In the genomic region with DNA sequence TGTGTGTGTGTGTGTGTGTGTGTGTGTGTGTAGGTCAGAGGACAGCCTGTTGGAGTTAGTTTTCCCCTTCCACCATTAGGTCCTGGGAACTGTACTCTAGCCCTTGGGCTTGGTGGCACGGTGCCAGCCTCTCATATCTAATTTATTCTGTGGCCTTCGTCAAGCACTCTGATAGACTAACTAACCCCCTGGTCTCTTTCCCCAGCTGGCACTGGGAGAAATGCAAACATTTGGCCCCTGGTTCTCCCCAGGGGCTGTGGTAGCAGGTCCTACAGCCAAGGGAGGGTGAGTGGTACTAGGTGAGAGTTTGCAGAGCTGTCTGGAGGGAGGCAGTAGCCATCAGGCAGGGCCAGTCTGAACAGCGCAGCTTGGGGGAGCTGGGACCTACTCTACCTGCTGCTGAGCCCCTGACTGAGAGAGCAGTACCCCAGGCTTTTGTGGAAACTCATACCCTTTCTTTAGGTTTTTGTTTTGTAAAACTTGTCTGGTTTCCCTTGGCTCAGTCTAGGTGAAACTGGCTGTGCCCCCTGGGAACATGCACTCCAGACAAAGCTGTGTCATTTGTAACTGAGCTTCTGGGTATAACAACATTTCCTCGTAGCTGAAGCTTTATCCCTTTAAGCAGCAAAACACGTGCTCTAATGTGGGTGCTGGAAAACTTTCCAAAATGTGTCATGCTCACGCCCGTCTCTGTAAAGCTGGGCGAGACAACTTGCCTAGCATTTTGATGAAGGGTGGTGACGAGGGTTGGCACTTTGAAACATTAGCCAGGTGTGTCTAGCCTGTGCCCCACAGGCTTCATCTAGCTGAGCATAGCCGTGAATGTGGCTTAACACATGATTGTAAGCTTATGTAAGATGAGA, we compare ENCODE assay signal across 8 mouse cellular contexts. TPM values are rescaled to one million over a fixed set of nuclear protein-coding genes. Genes with fewer than 3 reads are reported as not detected.
DNase-seq lines count a peak whose midpoint lies in the region; ATAC-seq and TF ChIP-seq lines count a peak whose summit lies in the region.
"Had no signal": no experiment of that assay in that cellular context is flagged by ENCODE, and none has a peak within 500 bp of the region (broad histone marks: within the 10 kb centered on the region; RNA-seq: fewer than 3 reads in every experiment).

No protein-coding gene starts in this region.

- no peak for ATAC-seq in neural tube, embryonic 14.5 days (ENCODE audit: low read depth)
- no peak for ATAC-seq in neural tube, embryonic 15.5 days (ENCODE audit: low FRiP score)
- no peak for ATAC-seq in hindbrain, embryonic 15.5 days (ENCODE audit: low FRiP score, low read depth)

- WGBS in neural tube, embryonic 14.5 days, result 81% methylated on average over 10 of the region's 10 CpGs
- 74% methylated on average over 10 of the region's 10 CpGs for WGBS in neural tube, embryonic 15.5 days
- WGBS in hindbrain, embryonic 15.5 days, result 66% methylated on average over 10 of the region's 10 CpGs
- WGBS in thymus, adult 2 months, result 89% methylated on average over 10 of the region's 10 CpGs

- no peak overlapping the region for H3K4me3 ChIP-seq in neural tube, embryonic 14.5 days (ENCODE audit: low read depth, low read length)
- H3K4me3 ChIP-seq in neural tube, embryonic 15.5 days (replicated peaks), result no peak overlapping the region
- H3K4me3 ChIP-seq in hindbrain, embryonic 15.5 days, result no peak overlapping the region
- no peak overlapping the region for H3K4me3 ChIP-seq in thymus, adult 2 months (ENCODE audit: control insufficient read depth, insufficient read depth, low read length)

- no peaks in the 10 kb centered on the region for H3K27me3 ChIP-seq in neural tube, embryonic 14.5 days (ENCODE audit: control insufficient read depth, insufficient read depth, low read length)
- no peaks in the 10 kb centered on the region for H3K27me3 ChIP-seq in neural tube, embryonic 15.5 days (replicated peaks)
- no peaks in the 10 kb centered on the region for H3K27me3 ChIP-seq in hindbrain, embryonic 15.5 days
- H3K27me3 ChIP-seq in thymus, adult 2 months (ENCODE audit: control insufficient read depth, insufficient read depth, low read length), result no peaks in the 10 kb centered on the region

- H3K9ac ChIP-seq in neural tube, embryonic 14.5 days (replicated peaks; ENCODE audit: low read depth, low read length), result no peak overlapping the region
- H3K9ac ChIP-seq in neural tube, embryonic 15.5 days (replicated peaks), result no peak overlapping the region
- no peak overlapping the region for H3K9ac ChIP-seq in hindbrain, embryonic 15.5 days
- H3K9ac ChIP-seq: liver, embryonic 14.5 days had no signal

- no peaks in the 10 kb centered on the region for H3K9me3 ChIP-seq in neural tube, embryonic 14.5 days (ENCODE audit: control insufficient read depth, low read length)
- H3K9me3 ChIP-seq in neural tube, embryonic 15.5 days (replicated peaks), result no peaks in the 10 kb centered on the region
- H3K9me3 ChIP-seq in hindbrain, embryonic 15.5 days, result no peaks in the 10 kb centered on the region

- no peak overlapping the region for H3K4me2 ChIP-seq in neural tube, embryonic 14.5 days (ENCODE audit: low read depth, low read length)
- no peak overlapping the region for H3K4me2 ChIP-seq in neural tube, embryonic 15.5 days
- H3K4me2 ChIP-seq in hindbrain, embryonic 15.5 days, result no peak overlapping the region

- H3K27ac ChIP-seq in neural tube, embryonic 14.5 days (ENCODE audit: low read depth, low read length), result 0 out of 2 replicates have a peak overlapping the region, but pooled peaks have one; percentile 28
- H3K27ac ChIP-seq in neural tube, embryonic 15.5 days (replicated peaks), result no peak overlapping the region; the same call in 1 of the 2 replicates
- 0 out of 2 replicates have a peak overlapping the region, but pooled peaks have one; percentile 7 for H3K27ac ChIP-seq in hindbrain, embryonic 15.5 days (replicated peaks)
- no peak overlapping the region for H3K27ac ChIP-seq in thymus, adult 2 months (ENCODE audit: control insufficient read depth, insufficient read depth, low read length)
- H3K27ac ChIP-seq: liver, embryonic 14.5 days had no signal

- peaks cover 11% of the 10 kb centered on the region for H3K36me3 ChIP-seq in neural tube, embryonic 14.5 days (ENCODE audit: control insufficient read depth, insufficient read depth, low read length)
- H3K36me3 ChIP-seq in neural tube, embryonic 15.5 days, result peaks cover 27% of the 10 kb centered on the region
- H3K36me3 ChIP-seq in hindbrain, embryonic 15.5 days, result peaks cover 26% of the 10 kb centered on the region
- H3K36me3 ChIP-seq in thymus, adult 2 months (ENCODE audit: control insufficient read depth, insufficient read depth, low read length), result peaks cover 11% of the 10 kb centered on the region

- no peak for TF ChIP-seq POLR2A in thymus, adult 2 months (IDR thresholded peaks at IDR 0.05; ENCODE audit: control insufficient read depth, extremely low read depth, insufficient read depth, low read length, poor library complexity)

- H3K4me1 ChIP-seq in neural tube, embryonic 14.5 days (ENCODE audit: control insufficient read depth, insufficient read depth, low read length), result no peaks in the 10 kb centered on the region; the same call in 1 of the 2 replicates
- H3K4me1 ChIP-seq in neural tube, embryonic 15.5 days, result peaks cover 16% of the 10 kb centered on the region
- peaks cover 14% of the 10 kb centered on the region; the same call in 1 of the 2 replicates for H3K4me1 ChIP-seq in hindbrain, embryonic 15.5 days (replicated peaks)
- peaks cover 25% of the 10 kb centered on the region for H3K4me1 ChIP-seq in thymus, adult 2 months (replicated peaks; ENCODE audit: control insufficient read depth, insufficient read depth, low read length)

- peak; percentile 70 to 79 for DNase-seq in adrenal gland, postnatal 36 days
- DNase-seq in ovary, postnatal 10 days (ENCODE audit: low spot score), result peak; percentile 29
- DNase-seq in thymus, adult 2 months, result no peak
- no peak for DNase-seq in left cerebral cortex, adult 18-20 months (ENCODE audit: low spot score in 2 of 2)

- no peak for TF ChIP-seq CTCF in thymus, adult 2 months (IDR thresholded peaks at IDR 0.05; ENCODE audit: borderline replicate concordance, control insufficient read depth, extremely low read depth, insufficient read depth, low read length, poor library complexity)

RNA-seq across cellular contexts. Expression of a gene that starts 21.6 kb away (rescaled TPM):
- 18.9 and 23.3 TPM in 2 replicates for polyA plus RNA-seq in neural tube, embryonic 14.5 days (2014; fragmentation: Nextera tagmentation; extraction: Ambion mirVana)
- polyA plus RNA-seq in neural tube, embryonic 15.5 days (2015; fragmentation: Nextera tagmentation; extraction: Ambion mirVana), result 22.5 and 25.2 TPM in 2 replicates
- 10 to 100 TPM; 13.3 to 17.1 TPM for total RNA-seq in adrenal gland, postnatal 36 days (2021)
- 25.6 and 26.3 TPM in 2 replicates for polyA plus RNA-seq in hindbrain, embryonic 15.5 days (2015; fragmentation: Nextera tagmentation; extraction: Ambion mirVana)
- polyA plus RNA-seq in thymus, adult 2 months (2012; rRNA removed), result 75.3 and 78.8 TPM in 2 replicates
- 10 to 100 TPM in 1 of 2 experiments, 1 to 10 TPM in 1; 8.3 to 10.2 TPM for total RNA-seq in left cerebral cortex, adult 18-20 months (2021)

RNA-seq across cellular contexts. Expression of a gene that starts 22.1 kb away (rescaled TPM):
- polyA plus RNA-seq in neural tube, embryonic 14.5 days (2014; fragmentation: Nextera tagmentation; extraction: Ambion mirVana), result not detected in 2 replicates
- 1.1 and 3.7 TPM in 2 replicates for polyA plus RNA-seq in neural tube, embryonic 15.5 days (2015; fragmentation: Nextera tagmentation; extraction: Ambion mirVana)
- 1 to 10 TPM; 5.3 to 6.8 TPM for total RNA-seq in adrenal gland, postnatal 36 days (2021)
- polyA plus RNA-seq in hindbrain, embryonic 15.5 days (2015; fragmentation: Nextera tagmentation; extraction: Ambion mirVana), result not detected in 2 replicates
- polyA plus RNA-seq in thymus, adult 2 months (2012; rRNA removed), result 6.1 and 16.1 TPM in 2 replicates
- total RNA-seq in left cerebral cortex, adult 18-20 months (2021), result not detected

RNA-seq across cellular contexts. Expression of a gene that starts 36.3 kb away (rescaled TPM):
- 0.29 TPM in 1 of 2 replicates, not detected in the other for polyA plus RNA-seq in neural tube, embryonic 14.5 days (2014; fragmentation: Nextera tagmentation; extraction: Ambion mirVana)
- 0.14 and 0.27 TPM in 2 replicates for polyA plus RNA-seq in neural tube, embryonic 15.5 days (2015; fragmentation: Nextera tagmentation; extraction: Ambion mirVana)
- not detected for total RNA-seq in adrenal gland, postnatal 36 days (2021)
- 0.21 and 0.37 TPM in 2 replicates for polyA plus RNA-seq in hindbrain, embryonic 15.5 days (2015; fragmentation: Nextera tagmentation; extraction: Ambion mirVana)
- 0.52 and 1.1 TPM in 2 replicates for polyA plus RNA-seq in thymus, adult 2 months (2012; rRNA removed)
- total RNA-seq in left cerebral cortex, adult 18-20 months (2021), result not detected
- polyA plus RNA-seq: liver, embryonic 14.5 days had no signal

RNA-seq across cellular contexts. Expression of a gene that starts 38.0 kb away (rescaled TPM):
- not detected in 2 replicates for polyA plus RNA-seq in neural tube, embryonic 14.5 days (2014; fragmentation: Nextera tagmentation; extraction: Ambion mirVana)
- 1.2 TPM in 1 of 2 replicates, not detected in the other for polyA plus RNA-seq in neural tube, embryonic 15.5 days (2015; fragmentation: Nextera tagmentation; extraction: Ambion mirVana)
- not detected for total RNA-seq in adrenal gland, postnatal 36 days (2021)
- 0.22 and 0.43 TPM in 2 replicates for polyA plus RNA-seq in hindbrain, embryonic 15.5 days (2015; fragmentation: Nextera tagmentation; extraction: Ambion mirVana)
- 0.64 and 1.3 TPM in 2 replicates for polyA plus RNA-seq in thymus, adult 2 months (2012; rRNA removed)
- under 1 TPM in 1 of 2 experiments, not detected in 1; 0.75 TPM for total RNA-seq in left cerebral cortex, adult 18-20 months (2021)

RNA-seq across cellular contexts. Expression of a gene that starts 41.9 kb away (rescaled TPM):
- 1.0 and 1.4 TPM in 2 replicates for polyA plus RNA-seq in neural tube, embryonic 14.5 days (2014; fragmentation: Nextera tagmentation; extraction: Ambion mirVana)
- polyA plus RNA-seq in neural tube, embryonic 15.5 days (2015; fragmentation: Nextera tagmentation; extraction: Ambion mirVana), result 1.6 and 1.8 TPM in 2 replicates
- total RNA-seq in adrenal gland, postnatal 36 days (2021), result 1 to 10 TPM; 2.3 to 3.3 TPM
- polyA plus RNA-seq in hindbrain, embryonic 15.5 days (2015; fragmentation: Nextera tagmentation; extraction: Ambion mirVana), result 1.9 and 2.6 TPM in 2 replicates
- 3.9 and 4.7 TPM in 2 replicates for polyA plus RNA-seq in thymus, adult 2 months (2012; rRNA removed)
- 1 to 10 TPM in 1 of 2 experiments, under 1 TPM in 1; 0.79 to 1.3 TPM for total RNA-seq in left cerebral cortex, adult 18-20 months (2021)

Comparison
In these comparisons a context has a peak if more than half of its experiments do, and no peak if none do; other contexts are left out.
1. H3K27ac ChIP-seq: peak in neural tube, embryonic 14.5 days (single experiment) and hindbrain, embryonic 15.5 days (single experiment); none in neural tube, embryonic 15.5 days (single experiment) and thymus, adult 2 months (single experiment).
2. DNase-seq: peak in adrenal gland, postnatal 36 days (2 of 2) and ovary, postnatal 10 days (single experiment); none in thymus, adult 2 months (single experiment) and left cerebral cortex, adult 18-20 months (0 of 2).